Mouse (Mus musculus): ENCODE data around the gene Arpc4.

- no peak for TF ChIP-seq POLR2A (IDR thresholded peaks at IDR 0.05; ENCODE audit: extremely low read depth, insufficient read depth, low read length)
- no peak for TF ChIP-seq CTCF (IDR thresholded peaks at IDR 0.05; ENCODE audit: extremely low read depth, insufficient read depth, low read length)
These were observed 26.3 kb upstream of the Arpc4 start for GRCm38 (mm10) chr6:113351653-113352052.
